Mouse (Mus musculus): ENCODE measurements at regions not wholly inside any gene's neighbourhood (a gene's known extent, or its start where the extent isn't known, plus 50 kb on each side); places are given as distances from the start of the nearest gene placed in this dataset.
"Not testable (repeated sequence)": the region's sequence is repeated elsewhere in the genome, so short reads cannot be mapped to it uniquely, and the experiment has no call there.

DNA sequence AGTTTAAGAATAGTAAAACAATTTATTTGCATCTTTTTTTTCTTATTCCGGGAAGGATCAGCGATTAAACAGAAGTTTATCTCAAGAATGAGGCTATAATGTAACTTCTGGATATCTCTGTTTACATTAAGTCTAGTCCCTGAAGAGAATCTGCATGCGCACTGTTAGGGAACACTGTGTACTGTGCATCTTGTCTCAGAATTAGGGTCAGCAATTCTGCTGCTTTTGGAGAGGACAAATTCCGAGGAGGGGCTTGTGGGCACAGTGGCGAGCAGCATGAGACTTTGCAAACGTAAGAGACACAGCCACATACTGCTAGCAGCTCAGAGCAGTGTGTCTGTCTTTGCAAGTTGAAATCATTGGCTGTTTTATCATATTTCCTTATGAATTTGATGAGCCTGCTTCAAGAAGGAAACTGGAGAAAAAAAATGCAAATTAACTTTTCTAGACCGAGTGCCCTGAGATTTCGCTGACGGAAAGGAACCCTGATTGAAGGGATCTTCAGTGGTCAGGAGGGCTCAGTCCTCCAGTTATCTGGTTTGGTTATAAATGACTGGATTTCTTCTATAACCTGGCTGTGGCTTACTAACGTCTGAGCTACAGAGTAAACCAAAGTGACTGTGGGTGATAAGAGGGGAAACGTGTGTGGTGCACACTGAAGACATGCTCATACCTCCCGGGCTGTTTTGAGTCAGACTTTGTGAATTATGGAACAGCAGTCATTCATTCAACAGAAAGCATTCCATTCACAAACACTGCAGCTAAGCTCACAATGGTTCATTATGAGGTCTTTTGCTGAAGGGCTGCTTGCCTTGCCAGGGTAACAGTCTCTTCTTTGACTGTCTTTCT lies 305.1 kb downstream of the Ets1 start:
- Histone ChIP-seq H3K4me1 (ENCODE audit: control insufficient read depth, insufficient read depth, low read length) (peaks cover 10% of the 10 kb centered on the region), H3K27me3 (replicated peaks; ENCODE audit: control insufficient read depth, insufficient read depth, low read length) (no peaks in the 10 kb centered on the region), H3K9ac (ENCODE audit: low read depth, low read length) (peak overlapping the region; percentile 35; the same call in 1 of the 2 replicates), H3K27ac (replicated peaks; ENCODE audit: low read depth, low read length) (no peak overlapping the region), H3K9me3 (ENCODE audit: control insufficient read depth, low read length) (no peaks in the 10 kb centered on the region), H3K36me3 (ENCODE audit: control insufficient read depth, insufficient read depth, low read length) (no peaks in the 10 kb centered on the region), H3K4me2 (ENCODE audit: low read depth, low read length) (peak overlapping the region; percentile 61), H3K4me3 (ENCODE audit: low read depth, low read length) (peak overlapping the region; percentile 44)
- 31% methylated on average over 12 of the region's 12 CpGs for WGBS
- no peak for ATAC-seq (ENCODE audit: low read depth)
- peak; percentile 26 for DNase-seq (ENCODE audit: low spot score)

DNA sequence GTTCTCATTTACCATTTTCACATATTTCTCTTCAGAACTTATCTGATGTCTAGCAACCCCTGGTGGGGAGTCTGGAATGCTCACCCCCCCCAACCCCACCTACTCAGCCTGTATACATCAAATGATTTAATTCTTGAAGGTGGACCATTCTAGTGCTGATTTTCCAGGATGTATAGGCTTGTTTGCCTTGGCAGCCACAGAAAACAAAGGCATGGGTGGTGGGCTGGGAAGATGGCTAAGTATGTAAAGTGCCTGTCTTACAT lies 305.7 kb downstream of the Ets1 start:
- no peak for DNase-seq (ENCODE audit: low spot score)
- no peaks in the 10 kb centered on the region for H3K9me3 ChIP-seq (ENCODE audit: control insufficient read depth, low read length)
- ATAC-seq (ENCODE audit: low read depth): no peak

DNA sequence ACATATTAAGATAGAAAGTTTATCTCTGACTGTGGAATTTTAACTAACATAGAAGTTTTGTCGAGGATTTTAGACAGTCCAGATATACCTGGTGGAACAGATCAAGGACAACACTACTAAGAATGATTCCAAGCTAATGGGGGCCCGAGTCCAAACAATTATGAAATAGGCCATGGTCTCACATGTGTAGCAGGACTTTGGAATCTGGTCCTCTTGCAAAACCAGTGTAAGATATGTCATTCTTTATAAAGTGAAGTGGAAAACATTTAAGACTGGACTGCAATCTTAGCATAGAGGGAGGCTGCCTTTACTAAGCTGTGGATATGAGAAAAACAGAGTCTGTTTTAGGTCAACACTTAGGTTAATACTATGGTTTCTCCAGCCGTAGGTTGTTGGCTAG lies 311.2 kb downstream of the Ets1 start:
- DNase-seq (ENCODE audit: low spot score) (no peak), ATAC-seq (ENCODE audit: low read depth) (no peak)
- Histone ChIP-seq H3K4me3 (ENCODE audit: low read depth, low read length) (no peak overlapping the region), H3K36me3 (ENCODE audit: control insufficient read depth, insufficient read depth, low read length) (no peaks in the 10 kb centered on the region), H3K9me3 (ENCODE audit: control insufficient read depth, low read length) (no peaks in the 10 kb centered on the region), H3K4me1 (ENCODE audit: control insufficient read depth, insufficient read depth, low read length) (no peaks in the 10 kb centered on the region), H3K27me3 (replicated peaks; ENCODE audit: control insufficient read depth, insufficient read depth, low read length) (no peaks in the 10 kb centered on the region), H3K4me2 (ENCODE audit: low read depth, low read length) (no peak overlapping the region), H3K27ac (replicated peaks; ENCODE audit: low read depth, low read length) (no peak overlapping the region), H3K9ac (ENCODE audit: low read depth, low read length) (no peak overlapping the region)
- 85% methylated on average over 3 of the region's 3 CpGs for WGBS

More for the DNA sequence above, 305.7 kb downstream of the Ets1 start:
- no peak overlapping the region for H3K9ac ChIP-seq (ENCODE audit: low read depth, low read length)
- H3K27ac ChIP-seq (replicated peaks; ENCODE audit: low read depth, low read length): no peak overlapping the region
- H3K36me3 ChIP-seq (ENCODE audit: control insufficient read depth, insufficient read depth, low read length): no peaks in the 10 kb centered on the region
- H3K4me1 ChIP-seq (ENCODE audit: control insufficient read depth, insufficient read depth, low read length): peaks cover 10% of the 10 kb centered on the region
- H3K27me3 ChIP-seq (replicated peaks; ENCODE audit: control insufficient read depth, insufficient read depth, low read length): no peaks in the 10 kb centered on the region
- H3K4me2 ChIP-seq (ENCODE audit: low read depth, low read length): no peak overlapping the region; the same call in 1 of the 2 replicates
- H3K4me3 ChIP-seq (ENCODE audit: low read depth, low read length): no peak overlapping the region

DNA sequence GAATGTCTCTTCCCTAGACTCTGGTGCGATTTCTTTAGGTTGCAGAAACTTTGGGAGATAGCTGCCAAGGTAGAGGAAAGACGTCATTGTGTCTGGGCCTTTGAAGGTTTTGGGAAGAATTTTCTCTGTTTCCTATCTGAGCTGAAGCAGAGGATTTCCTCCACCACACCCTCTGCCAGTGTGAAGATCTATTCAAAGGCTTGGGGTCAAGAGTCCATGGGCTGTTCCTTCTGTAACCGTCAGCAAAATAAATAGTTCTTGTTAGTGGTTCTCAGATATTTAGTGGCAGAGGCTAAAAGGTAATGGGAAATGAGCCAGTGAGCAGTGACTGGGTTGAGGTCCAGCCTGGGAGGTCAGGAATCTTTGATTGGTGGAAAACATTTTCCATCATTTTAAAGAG lies 313.0 kb downstream of the Ets1 start:
- H3K4me3 ChIP-seq (ENCODE audit: low read depth, low read length): no peak overlapping the region
- ATAC-seq (ENCODE audit: low read depth) (no peak), DNase-seq (ENCODE audit: low spot score) (peak; percentile 13)
- no peaks in the 10 kb centered on the region for H3K36me3 ChIP-seq (ENCODE audit: control insufficient read depth, insufficient read depth, low read length)
- no peaks in the 10 kb centered on the region for H3K27me3 ChIP-seq (replicated peaks; ENCODE audit: control insufficient read depth, insufficient read depth, low read length)
- H3K4me2 ChIP-seq (ENCODE audit: low read depth, low read length): no peak overlapping the region
- H3K27ac ChIP-seq (replicated peaks; ENCODE audit: low read depth, low read length): no peak overlapping the region
- WGBS: 45% methylated on average over 3 of the region's 3 CpGs
- H3K9ac ChIP-seq (ENCODE audit: low read depth, low read length): no peak overlapping the region
- H3K9me3 ChIP-seq (ENCODE audit: control insufficient read depth, low read length): no peaks in the 10 kb centered on the region
- no peaks in the 10 kb centered on the region for H3K4me1 ChIP-seq (ENCODE audit: control insufficient read depth, insufficient read depth, low read length)

DNA sequence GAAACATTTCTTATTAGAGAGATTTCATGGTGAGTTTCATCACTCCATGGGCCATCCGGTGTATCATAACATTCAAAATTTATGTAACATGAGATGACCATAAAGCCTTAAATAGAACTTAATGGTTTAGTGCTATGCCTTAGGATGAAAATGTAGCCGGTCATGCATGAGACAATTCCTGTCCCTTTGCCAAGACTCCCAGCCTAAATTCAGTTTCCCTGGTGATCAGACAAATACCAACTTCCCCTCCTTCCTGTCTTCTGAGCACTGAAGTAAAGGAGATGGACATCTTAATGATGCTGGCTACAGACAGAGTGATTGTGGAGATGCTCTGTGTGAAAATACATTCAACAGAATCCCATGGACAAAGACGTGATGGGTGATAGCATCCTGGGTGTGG lies 322.7 kb downstream of the Ets1 start:
- Histone ChIP-seq H3K4me1 (ENCODE audit: control insufficient read depth, insufficient read depth, low read length) (no peaks in the 10 kb centered on the region), H3K9ac (ENCODE audit: low read depth, low read length) (no peak overlapping the region), H3K27me3 (replicated peaks; ENCODE audit: control insufficient read depth, insufficient read depth, low read length) (no peaks in the 10 kb centered on the region), H3K4me3 (ENCODE audit: low read depth, low read length) (no peak overlapping the region), H3K27ac (replicated peaks; ENCODE audit: low read depth, low read length) (no peak overlapping the region), H3K9me3 (ENCODE audit: control insufficient read depth, low read length) (no peaks in the 10 kb centered on the region), H3K36me3 (ENCODE audit: control insufficient read depth, insufficient read depth, low read length) (no peaks in the 10 kb centered on the region), H3K4me2 (ENCODE audit: low read depth, low read length) (no peak overlapping the region)
- 60% methylated on average over 3 of the region's 3 CpGs for WGBS
- DNase-seq (ENCODE audit: low spot score) (peak; percentile 59), ATAC-seq (ENCODE audit: low read depth) (no peak)

DNA sequence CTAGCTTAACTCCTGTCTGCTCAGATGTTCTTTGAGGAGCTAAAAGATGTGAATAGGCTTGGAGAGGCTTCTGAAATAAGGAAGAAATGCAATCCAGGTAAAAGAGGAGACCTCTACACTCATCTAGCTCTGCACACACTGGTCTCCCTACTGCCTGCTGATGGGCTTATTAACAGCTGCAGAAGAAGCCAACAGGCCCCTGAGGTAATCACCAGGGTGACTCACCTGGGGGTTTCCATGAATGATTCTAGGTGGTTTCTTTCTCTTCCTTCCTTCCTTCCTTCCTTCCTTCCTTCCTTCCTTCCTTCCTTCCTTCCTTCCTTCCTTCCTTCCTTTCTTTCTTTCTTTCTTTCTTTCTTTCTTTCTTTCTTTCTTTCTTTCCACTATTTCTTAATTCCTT lies 323.4 kb downstream of the Ets1 start:
- H3K4me1 ChIP-seq (ENCODE audit: control insufficient read depth, insufficient read depth, low read length); H3K27ac ChIP-seq (replicated peaks; ENCODE audit: low read depth, low read length); H3K36me3 ChIP-seq (ENCODE audit: control insufficient read depth, insufficient read depth, low read length); H3K4me2 ChIP-seq (ENCODE audit: low read depth, low read length); H3K9me3 ChIP-seq (ENCODE audit: control insufficient read depth, low read length); H3K4me3 ChIP-seq (ENCODE audit: low read depth, low read length); H3K9ac ChIP-seq (ENCODE audit: low read depth, low read length); H3K27me3 ChIP-seq (replicated peaks; ENCODE audit: control insufficient read depth, insufficient read depth, low read length); ATAC-seq (ENCODE audit: low read depth); DNase-seq (ENCODE audit: low spot score): not testable (repeated sequence)

DNA sequence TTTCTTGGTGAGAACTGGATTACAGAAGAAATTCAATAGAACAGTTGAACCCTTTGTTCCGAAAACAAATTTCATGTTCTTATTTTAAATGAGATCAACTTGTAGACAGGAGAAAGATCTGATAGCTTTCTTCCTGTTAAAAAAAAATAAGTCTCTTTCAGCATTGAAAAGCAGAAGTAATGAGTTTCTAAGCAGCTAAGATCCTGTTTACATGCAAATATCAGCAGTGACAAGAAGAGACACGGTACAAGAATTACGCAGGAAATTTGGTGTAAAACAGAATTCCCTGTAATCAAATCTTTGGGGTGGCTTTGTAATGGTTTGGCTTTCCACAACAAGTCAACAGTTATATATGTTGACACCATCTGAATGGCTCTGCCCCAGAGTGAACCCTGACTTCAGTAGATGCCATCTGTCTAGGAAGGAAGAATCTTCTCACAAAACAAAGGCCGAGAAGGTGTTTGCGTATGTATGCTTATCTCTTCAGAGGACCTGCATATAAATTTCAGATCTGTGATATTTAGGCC lies 326.7 kb downstream of the Ets1 start:
- H3K27me3 ChIP-seq (replicated peaks; ENCODE audit: control insufficient read depth, insufficient read depth, low read length): no peaks in the 10 kb centered on the region
- DNase-seq (ENCODE audit: low spot score) (no peak), ATAC-seq (ENCODE audit: low read depth) (no peak)
- H3K9ac ChIP-seq (ENCODE audit: low read depth, low read length): no peak overlapping the region
- H3K4me2 ChIP-seq (ENCODE audit: low read depth, low read length): no peak overlapping the region
- no peaks in the 10 kb centered on the region for H3K36me3 ChIP-seq (ENCODE audit: control insufficient read depth, insufficient read depth, low read length)
- H3K4me1 ChIP-seq (ENCODE audit: control insufficient read depth, insufficient read depth, low read length): no peaks in the 10 kb centered on the region
- no peak overlapping the region for H3K4me3 ChIP-seq (ENCODE audit: low read depth, low read length)
- no peaks in the 10 kb centered on the region for H3K9me3 ChIP-seq (ENCODE audit: control insufficient read depth, low read length)
- WGBS: 88% methylated on average over 5 of the region's 5 CpGs
- H3K27ac ChIP-seq (replicated peaks; ENCODE audit: low read depth, low read length): no peak overlapping the region

DNA sequence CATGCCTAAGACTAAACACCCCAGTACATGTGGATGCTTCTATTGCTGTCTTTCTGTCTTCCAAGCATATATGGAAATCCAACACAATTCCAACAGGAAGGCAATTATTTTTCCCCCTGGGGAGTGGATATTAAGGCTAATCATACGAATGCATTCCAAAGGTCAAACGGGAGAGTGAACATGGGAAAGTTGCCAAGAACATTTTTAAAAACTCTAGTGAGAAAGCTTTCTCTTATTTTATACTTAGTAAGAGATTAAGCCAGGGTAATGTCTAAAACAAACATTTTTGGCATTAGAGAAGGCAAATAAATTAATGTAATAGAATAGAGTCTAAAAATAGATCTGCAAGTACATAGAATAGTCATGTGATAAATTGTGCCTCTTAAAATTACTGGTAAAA lies 332.4 kb downstream of the Ets1 start:
- Histone ChIP-seq H3K4me1 (ENCODE audit: control insufficient read depth, insufficient read depth, low read length) (peaks cover 8% of the 10 kb centered on the region; the same call in 1 of the 2 replicates), H3K27ac (replicated peaks; ENCODE audit: low read depth, low read length) (no peak overlapping the region), H3K4me2 (ENCODE audit: low read depth, low read length) (no peak overlapping the region), H3K9me3 (ENCODE audit: control insufficient read depth, low read length) (no peaks in the 10 kb centered on the region), H3K36me3 (ENCODE audit: control insufficient read depth, insufficient read depth, low read length) (no peaks in the 10 kb centered on the region), H3K9ac (ENCODE audit: low read depth, low read length) (no peak overlapping the region), H3K27me3 (replicated peaks; ENCODE audit: control insufficient read depth, insufficient read depth, low read length) (no peaks in the 10 kb centered on the region), H3K4me3 (ENCODE audit: low read depth, low read length) (no peak overlapping the region)
- DNase-seq (ENCODE audit: low spot score): peak; percentile 68
- 19% methylated on average over 2 of the region's 2 CpGs for WGBS
- ATAC-seq (ENCODE audit: low read depth): no peak

DNA sequence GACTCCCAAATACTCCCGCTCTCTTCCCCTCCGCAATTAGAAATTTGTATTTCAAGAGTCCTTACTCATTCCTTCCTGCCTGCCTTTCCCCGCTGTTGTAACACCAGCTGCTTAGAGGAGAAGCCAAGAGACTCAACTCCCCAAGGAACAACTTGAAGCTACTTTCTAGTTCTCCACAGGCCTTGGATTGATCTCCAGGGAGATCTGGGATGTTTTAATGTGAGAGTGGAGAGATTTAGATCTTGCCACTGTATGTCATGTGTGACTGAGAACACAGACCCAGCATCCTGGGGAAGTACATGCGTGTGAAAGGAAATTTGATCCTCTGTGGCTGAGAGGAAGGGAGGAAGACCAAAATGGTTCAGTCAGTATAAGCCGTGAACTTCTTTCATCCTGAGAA lies 335.4 kb downstream of the Ets1 start:
- 57% methylated on average over 5 of the region's 5 CpGs for whole genome bisulfite sequencing
- H3K4me2 ChIP-seq (ENCODE audit: low read depth, low read length): no peak overlapping the region
- no peaks in the 10 kb centered on the region for H3K36me3 ChIP-seq (ENCODE audit: control insufficient read depth, insufficient read depth, low read length)
- H3K9ac ChIP-seq (ENCODE audit: low read depth, low read length): no peak overlapping the region
- ATAC-seq (ENCODE audit: low read depth) (no peak), DNase-seq (ENCODE audit: low spot score) (peak; percentile 50)
- H3K4me3 ChIP-seq (ENCODE audit: low read depth, low read length): no peak overlapping the region
- no peaks in the 10 kb centered on the region for H3K9me3 ChIP-seq (ENCODE audit: control insufficient read depth, low read length)
- H3K4me1 ChIP-seq (ENCODE audit: control insufficient read depth, insufficient read depth, low read length): peaks cover 8% of the 10 kb centered on the region; the same call in 1 of the 2 replicates
- no peaks in the 10 kb centered on the region for H3K27me3 ChIP-seq (replicated peaks; ENCODE audit: control insufficient read depth, insufficient read depth, low read length)
- no peak overlapping the region; the same call in 1 of the 2 replicates for H3K27ac ChIP-seq (replicated peaks; ENCODE audit: low read depth, low read length)

Measured in embryonic facial prominence, embryonic 14.5 days (tissue).